Mouse (Mus musculus): ENCODE measurements around the gene Atg2b.

Gene Atg2b

DNA sequence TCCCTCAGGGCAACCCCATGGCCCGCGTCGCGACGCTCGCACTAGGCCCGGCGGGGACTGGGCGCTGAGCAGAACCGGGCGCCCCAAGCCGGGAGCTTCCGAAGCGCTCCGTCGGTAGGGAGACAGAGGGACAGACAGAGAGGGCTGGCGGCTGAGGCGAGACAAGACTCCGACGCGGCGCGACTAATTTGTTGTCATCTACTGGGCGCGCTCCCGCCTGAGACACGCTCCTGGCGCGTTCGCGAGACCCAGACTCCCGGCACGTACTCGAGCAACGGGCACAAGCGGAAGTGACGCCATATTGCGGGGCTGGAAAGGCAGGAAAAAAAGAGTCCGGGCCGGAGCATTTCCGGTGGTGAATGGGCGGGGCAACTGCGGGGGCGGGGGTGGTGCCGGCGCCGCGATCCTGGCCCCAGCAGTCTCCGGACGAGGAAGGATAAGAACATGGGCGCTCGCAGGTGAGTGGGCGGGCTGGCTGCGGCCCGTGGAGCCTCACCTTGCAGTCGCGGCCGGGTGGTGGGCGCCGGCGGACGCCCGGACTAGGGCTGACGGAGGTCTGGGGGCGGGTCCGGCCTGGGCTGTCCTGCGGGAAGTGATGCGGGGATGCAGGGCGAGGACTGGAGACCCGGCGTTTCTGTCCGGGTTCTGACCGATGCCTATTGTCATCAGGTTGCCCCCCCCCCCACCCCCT, at the start of gene Atg2b:
TSS of gene Atg2b (minus strand) at position 211 of the 691 bp plus-strand sequence.
- DNase-seq (ENCODE audit: low read depth): peak; percentile 97

DNA sequence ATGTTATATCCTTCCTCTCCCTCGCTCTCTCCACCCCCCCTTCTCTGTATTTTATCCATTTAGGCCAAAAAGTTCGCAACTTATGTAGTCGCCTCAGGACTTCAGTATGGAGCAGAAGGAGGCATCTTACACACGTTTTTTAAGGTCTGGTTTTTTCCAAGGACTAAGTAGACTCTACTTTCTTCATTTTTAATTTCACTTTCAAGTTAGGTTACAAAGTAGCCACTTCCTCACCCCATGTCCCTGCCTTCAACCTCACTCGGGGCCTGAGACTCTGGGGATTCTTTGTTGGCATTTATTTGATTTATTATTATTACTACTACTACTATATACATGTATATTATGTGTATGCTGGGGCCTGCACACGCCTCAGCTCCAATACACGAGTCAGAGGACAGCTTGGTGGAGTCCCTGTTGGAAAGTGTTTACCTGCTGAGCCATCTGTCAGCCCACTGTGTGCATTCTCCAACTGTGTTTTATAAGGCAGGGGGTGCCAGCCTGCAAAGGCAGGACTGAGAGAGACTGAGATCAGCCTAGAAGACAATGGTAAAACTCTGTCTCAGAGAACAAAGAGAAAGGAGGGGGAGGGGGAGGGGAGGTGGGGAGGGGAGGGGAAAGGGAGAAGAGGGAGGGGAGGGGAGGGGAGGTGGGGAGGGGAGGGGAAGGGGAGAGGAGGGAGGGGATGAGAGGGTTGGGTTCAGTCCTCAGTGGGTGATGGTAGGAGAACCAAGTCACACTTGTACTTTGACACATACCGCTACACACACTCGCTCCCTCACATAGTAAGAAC, 48.6 kb upstream of the Atg2b start:
- no peak for DNase-seq (ENCODE audit: low read depth)

DNA sequence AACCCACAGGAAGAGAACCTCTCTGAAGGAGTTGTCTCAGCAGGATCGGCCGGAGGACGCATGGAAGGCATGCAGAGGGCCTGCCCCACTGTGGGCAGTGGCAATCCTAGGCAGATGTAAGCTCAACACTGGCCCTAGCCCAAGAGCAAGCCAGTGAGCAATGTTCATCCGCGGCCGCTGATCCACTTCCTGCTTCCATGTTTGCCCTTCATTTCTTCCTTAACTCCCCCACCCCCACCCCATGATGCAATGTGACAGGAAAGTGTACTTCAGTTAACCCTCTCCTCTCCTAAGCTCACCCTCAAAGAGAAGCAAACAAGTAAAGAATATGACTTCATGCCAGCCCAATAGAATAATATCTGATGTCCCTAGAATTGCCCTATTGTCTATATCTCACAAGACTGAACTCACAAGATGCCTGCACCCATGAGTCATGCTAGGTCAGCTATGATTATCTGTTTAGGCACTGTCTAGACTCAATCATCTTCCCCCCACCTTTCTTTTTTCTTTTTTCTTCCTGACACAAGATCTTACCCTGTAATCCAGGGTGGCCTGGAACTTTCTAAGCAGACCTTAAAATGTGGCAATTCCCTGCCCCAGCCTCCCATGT, 45.9 kb upstream of the Atg2b start:
- DNase-seq (ENCODE audit: low read depth): no peak

DNA sequence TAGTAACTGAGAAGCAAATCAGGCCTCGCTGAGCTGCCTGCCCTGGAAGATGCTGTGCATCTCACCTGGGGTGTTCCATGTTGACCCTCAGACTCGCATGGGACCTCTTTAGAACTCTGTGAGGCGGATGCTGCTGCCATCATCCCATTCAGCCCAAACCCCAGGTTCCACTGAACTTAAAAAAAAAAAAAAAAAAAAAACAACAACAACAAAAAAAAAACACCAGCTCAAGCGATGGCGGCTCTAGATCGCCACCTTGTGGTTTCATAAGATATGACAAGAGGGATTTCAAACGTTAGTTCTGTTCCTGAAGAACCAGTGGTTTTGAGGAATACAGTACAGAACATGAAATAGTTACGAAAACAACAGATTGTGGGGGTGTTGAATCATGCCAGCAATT, 43.0 kb upstream of the Atg2b start:
- peak; percentile 71 for DNase-seq (ENCODE audit: low read depth)

DNA sequence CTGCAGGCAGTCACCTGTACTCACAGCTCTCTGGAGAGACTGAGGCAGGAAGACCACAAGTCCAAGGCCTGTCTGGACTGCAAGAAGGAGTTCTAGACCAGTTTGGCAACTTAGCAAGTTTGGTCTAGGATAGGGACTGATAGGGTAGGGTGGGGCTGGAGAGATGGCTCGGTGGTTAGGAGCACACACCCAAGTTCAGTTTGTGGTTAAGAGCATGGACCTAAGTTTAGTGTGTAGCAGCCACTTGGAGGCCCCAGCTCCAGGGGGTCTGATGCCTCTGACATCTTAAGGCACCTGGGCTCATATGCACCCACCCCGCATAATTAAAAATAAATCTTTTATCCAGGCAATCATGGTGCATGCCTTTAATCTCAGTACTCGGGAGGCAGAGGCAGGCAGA, 42.3 kb upstream of the Atg2b start:
- no peak for DNase-seq (ENCODE audit: low read depth)

DNA sequence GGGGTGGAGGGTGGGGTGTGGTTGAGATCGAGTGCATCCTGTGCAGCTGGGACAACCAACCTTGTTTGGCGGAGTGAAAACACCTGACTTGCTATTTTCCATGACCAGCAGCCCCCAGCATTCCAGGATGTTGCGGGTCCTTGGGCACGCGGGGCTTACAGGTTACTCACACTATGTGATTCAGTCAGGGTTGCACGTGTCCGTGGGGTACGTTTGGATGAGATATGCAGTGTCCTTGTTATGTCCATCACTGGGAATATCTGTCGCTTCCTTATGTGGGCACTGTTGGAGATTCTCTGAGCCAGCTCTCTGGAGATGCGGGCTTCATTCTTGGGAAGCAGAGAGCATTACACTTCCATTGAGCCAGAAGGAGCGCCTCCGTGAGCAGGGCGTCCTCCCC, 40.7 kb upstream of the Atg2b start:
- no peak for DNase-seq (ENCODE audit: low read depth)

DNA sequence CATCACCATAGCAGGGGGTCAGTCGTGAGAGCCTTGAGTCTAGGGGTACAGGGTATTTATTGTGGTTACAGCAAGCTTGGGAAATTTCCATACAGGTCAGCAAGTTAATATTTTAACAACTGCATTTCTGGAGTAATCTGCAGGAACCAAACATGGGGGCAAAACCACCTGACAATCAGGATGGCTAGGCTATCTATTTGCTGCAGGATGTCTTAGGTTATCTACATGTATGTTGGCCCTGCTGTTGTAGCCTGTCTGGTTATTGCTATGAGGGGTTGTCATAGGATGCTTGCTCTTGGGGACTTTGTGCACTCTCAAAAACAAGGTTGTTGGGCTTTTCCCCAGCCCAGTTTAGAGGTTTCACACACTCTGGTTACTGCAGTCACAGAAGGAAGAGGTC, 39.6 kb upstream of the Atg2b start:
- no peak for DNase-seq (ENCODE audit: low read depth)

DNA sequence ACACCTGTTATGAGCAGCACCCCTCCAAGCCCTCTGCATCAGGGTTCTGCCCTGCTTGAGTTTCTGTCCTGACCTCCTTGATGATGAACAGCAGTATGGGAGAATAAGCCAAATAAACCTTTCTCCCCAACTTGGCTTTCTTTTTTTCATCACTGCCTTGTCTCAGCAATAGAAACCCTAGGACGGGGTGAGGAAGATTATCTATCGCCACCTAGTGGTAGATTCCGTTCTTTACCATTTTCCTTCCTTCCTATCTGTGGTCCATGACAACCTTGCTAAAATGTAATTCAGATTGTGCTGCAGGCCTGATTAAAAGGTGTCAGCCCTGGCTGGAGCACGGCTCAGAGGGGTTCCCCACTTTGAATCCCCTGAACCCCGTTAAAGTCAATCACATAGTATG, 37.6 kb upstream of the Atg2b start:
- peak; percentile 79 for DNase-seq (ENCODE audit: low read depth)

DNA sequence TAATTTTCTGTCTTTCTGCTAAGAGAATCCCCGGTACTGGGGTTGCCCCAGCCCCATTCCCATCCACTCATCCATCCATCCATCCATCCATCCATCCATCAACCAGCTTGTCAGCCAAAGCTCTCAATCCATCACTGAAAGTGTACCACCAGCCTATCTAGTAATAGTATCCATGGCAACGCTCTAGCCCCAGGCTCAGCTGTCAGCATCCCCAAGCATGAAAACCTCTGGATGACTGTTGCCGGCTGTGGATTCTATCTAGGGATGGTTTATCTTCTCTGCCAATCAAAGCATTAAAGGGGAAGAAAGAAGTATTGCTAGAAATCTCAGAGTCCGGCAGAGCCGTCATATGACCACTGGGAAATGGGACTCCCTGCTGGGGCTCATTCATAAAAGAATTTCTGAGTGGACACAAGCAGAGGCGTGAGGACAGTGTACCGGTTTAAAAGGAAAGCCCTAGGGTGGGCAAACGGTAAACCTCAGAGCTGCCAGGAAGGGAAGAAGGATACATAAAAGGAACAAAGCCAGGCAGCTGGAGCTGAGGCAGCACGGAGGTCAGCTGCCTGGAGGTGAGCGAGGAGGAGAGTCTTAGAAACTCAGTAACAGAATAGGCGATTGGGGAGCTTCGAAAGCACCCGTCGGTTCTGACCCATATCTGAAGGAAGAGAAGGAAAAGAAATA, 36.6 kb upstream of the Atg2b start:
- no peak for DNase-seq (ENCODE audit: low read depth)

DNA sequence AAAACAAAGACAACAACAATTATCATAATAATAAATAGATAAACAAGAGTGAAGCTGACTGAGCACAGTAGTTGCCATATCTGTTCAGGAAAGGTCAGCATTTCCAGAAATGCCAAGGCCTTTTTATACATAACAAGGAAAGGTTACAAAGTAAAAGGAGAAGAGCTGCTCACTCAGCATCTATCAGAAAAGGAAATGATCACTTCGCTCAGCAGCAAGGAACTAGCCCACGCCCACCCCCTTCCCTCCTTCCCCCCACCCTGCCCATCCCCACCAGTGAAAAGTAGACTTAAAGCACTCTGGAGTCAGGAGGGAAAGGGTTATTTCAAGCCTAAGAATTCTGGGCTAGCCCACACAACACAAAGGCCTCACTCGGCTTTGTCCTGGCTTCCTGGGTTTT, 35.2 kb upstream of the Atg2b start:
- DNase-seq (ENCODE audit: low read depth): no peak

DNA sequence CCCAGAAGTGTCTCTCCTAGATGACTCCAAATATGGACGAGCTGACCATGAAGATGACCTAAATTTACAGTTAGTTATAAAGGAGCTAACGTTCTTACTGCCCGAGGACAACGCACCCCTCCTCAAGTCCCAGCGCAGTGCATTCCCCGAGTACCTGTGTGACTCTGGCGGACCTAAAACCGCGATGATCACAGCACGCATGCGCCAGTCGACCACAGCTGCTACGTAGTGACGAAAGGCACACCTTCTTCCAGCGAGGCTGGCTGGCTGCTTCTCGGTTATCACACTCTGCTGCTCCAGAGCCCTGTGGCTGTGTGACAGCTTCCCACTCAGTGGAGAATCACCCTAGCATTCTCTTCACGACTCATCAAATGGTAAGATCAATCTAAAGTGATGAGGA, 33.6 kb upstream of the Atg2b start:
- peak; percentile 59 for DNase-seq (ENCODE audit: low read depth)

DNA sequence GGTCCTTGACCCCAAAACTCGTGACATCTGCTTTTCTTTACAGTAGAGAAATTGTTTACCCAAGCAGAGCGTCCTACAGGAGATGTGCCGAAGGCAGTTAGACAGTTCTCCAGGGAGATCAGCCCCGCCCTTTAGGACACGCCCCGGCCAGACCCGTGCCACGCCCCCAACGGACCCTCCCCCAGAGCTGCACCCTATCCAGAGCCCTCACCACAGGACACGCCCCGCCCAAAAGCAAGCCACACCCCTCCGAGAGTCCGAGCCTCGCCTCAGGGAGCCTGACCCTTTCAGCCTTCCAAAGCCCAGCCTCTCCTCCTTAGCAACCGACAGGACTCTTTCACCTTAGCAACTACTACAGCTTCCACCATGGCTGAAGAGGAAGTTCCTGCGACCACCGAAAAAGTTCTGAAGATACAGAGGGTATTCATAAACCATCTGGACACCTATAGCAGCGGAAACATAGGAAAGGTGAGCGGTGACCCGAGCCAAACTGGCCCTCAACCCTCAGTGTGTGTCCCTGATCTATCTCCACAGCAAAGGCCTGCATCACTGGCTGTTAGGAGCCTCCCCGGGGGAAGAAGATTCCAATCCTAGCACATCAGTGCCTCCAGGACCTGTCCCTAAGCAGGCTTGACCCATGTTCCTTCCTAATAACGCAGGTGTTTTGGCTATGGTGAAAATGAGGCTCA, 20.9 kb upstream of the Atg2b start, which contains the start of gene Ak7:
TSS of gene Ak7 (plus strand) at position 178 of the 689 bp plus-strand sequence.
- no peak for DNase-seq (ENCODE audit: low read depth)

DNA sequence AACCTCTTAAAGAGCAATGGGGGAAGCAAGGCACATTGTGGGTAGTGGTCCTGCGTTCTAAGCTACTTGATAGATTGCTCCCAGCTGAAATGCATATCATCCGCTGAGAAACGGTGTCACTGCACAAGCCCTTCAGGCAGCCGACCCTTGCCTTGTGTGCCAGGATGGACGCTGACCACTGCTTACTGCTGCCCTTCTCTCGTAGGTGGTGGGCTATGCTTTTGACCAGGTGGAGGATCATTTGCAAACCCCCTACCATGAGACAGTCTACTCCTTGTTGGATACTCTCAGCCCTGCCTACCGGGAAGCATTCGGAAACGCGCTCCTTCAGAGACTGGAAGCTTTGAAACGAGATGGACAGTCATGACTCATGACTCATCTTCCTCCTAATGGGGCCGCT, 15.4 kb upstream of the Atg2b start:
- DNase-seq (ENCODE audit: low read depth): no peak

DNA sequence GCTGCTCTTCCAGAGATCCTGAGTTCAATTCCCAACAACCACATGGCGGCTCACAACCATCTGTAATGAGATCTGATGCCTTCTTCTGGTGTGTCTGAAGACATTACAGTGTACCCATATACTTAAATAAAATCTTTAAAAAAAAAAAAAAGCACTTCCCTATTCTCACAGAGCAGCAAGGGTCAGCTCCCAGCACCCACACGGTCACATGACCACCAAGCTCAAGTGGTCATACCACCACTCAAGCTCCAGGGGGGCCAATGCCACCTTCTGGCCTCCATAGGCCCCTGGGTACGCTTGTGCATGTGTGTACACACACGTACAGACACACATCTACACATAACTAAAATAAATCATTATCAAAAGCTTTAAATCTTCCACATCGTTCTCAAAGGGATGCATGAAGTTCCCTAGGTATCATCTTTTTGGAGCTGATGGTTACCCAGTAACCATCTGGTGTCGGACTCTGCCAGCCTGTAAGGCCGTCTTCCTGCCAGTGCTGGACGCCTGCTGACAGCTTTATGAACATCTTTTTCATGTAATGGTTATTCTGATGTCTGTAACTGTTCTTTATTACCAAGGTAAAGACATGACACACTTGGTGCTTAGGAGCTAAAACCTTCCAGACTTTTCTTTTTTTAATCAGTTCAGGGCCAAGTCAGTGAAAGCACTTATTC, 12.2 kb upstream of the Atg2b start:
- DNase-seq (ENCODE audit: low read depth): no peak

DNA sequence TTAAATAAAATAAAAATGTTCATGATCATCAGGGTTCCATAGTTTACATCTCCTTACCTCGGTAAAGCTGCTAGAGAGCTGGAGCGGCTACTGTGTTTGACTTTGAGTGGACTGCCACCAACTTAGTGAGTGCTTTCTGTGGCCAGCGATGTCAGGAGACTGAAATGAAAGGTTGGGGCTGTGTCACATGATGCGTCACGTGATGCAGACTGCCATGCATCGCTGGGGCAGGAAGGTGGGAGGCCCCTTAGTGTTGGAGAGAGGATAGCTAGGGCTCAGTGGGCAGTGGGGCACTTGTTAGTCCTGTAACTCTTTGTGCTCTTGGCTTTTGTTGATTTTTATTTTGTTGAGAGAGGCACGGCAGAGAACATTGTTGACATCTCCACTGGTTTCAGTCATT, 10.8 kb upstream of the Atg2b start:
- no peak for DNase-seq (ENCODE audit: low read depth)

DNA sequence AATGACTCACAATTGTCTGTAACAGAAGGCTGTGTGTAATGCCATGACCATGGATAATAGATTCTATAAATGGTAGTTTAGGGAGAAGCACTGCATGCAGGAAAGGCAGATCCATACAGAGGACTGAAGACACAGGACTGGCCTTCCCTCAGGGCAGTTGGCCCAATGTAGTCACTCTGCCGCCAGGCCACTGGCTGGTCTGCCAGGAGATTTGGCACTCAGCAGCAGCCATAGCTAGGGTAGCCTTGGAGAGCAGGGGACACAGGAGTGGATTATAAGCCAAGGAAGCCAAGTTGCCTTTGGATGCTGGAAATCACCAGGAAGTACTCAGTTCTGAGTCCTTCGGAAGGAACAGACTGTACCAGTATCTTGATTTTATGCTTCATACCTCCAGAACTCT, 9.0 kb upstream of the Atg2b start:
- no peak for DNase-seq (ENCODE audit: low read depth)

DNA sequence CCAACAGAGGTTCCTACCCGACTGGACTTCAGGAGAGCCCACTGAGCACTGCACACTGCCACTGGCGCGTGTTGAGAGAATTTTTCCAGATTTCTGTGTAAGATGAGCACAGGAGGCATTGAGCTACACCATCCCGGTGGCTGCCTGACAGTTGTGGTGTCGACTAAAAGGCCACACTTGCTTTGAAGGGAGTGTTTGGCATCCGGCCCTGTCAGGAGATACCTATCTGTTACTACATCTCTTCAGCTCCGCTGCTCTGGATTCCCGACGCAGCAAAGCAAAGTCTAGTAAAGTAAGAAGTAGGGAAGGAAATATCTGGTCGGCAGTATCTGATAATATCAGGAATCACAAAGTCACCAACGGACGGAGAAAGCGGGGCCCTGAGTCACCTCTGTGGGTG, 4.4 kb upstream of the Atg2b start:
- peak; percentile 26 for DNase-seq (ENCODE audit: low read depth)

DNA sequence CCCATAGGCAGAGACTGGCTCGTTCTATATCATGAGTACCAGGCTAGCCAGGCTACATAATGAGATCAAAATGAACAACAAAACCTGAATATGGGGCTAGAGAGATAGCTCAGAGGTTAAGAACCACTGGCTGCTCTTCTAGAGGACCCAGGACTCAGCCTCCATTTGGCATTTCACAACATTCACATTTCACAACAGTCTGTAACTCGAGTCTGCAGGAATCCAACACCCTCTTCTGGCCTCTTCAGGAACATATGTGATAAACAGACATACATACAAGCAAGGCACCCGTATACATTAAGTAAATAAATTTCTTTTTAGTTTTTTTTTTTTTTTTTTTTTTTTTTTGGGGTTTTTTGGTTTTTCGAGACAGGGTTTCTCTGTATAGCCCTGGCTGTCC, 3.5 kb upstream of the Atg2b start:
- no peak for DNase-seq (ENCODE audit: low read depth)

DNA sequence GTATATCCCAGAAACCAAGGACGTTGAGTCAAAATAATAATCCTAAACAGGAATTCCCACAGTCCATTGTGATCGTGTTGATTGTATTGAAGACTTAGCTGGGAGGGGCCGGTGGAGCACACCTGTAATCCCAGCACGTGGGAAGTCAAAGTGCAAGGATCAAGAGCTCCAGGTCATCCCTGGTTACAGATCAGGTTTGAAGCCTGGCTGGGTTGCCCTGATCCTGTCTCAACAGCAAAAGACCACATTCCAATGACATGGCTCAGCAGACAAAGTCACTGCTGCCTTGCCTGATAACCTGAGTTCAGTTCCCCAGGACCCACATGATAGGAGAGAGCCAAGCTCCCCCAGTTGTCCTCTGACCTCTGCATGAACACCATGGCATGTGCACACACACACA, 2.4 kb upstream of the Atg2b start:
- no peak for DNase-seq (ENCODE audit: low read depth)

DNA sequence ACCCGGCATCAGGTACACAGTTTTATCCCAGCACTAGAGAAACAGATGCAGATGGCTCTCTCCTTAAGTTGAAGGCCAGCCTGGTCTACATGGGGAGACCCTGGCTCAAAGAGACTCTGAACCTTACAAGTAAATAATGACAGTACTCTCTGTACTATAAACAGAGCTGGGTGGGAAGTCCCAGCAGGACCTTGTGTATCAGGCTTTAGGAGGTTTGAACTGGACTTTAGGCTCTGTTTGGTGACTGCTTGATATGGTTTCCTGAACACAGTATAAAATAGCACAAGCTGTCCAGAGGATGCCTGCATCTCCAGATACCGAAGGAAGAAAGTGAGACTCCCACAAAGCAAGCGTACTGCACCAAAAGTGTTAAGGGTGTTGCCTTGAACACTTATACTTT, 1.8 kb upstream of the Atg2b start:
- no peak for DNase-seq (ENCODE audit: low read depth)
